Mouse (Mus musculus) cerebellum, adult 9-10 months (tissue): ENCODE data around the gene Ndufs6.

Source experiments
- DNase-seq: peaks from one replicate; pipeline ENCODE4 v3.0.0; 2022

Gene Ndufs6

DNA sequence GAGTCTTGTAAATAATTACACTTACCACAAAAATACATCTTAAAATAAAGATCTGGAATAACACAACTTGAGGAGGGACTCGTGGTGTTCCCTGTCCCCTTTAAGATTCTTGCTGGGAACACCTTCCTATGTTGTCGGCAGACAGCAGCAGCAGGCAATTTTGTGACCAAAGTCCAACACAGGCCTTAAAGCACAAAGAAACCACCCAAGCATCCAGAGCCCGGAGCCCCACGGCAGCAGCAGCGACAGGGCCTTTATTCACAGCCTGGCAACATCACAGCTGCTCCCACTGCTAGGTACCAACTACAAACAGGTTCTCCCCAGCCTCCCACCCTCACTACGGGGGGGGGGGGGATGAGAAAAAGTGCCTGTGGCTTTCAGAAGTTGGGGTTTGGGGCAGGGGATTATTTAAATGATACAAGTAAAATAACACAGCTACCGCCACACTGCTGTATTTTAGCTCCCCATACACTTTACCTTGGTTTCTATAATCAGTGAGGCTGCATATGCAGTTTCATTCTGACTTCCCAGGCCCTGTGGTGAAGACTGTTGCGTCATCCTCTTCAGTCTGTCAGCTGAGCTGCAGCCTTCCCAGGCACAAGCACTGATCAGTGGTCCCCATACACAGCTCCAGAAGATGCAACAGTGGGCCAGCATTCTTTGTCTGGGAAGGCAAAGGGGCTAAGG, 22.8 kb downstream of the Ndufs6 start:
- DNase-seq: no peak

DNA sequence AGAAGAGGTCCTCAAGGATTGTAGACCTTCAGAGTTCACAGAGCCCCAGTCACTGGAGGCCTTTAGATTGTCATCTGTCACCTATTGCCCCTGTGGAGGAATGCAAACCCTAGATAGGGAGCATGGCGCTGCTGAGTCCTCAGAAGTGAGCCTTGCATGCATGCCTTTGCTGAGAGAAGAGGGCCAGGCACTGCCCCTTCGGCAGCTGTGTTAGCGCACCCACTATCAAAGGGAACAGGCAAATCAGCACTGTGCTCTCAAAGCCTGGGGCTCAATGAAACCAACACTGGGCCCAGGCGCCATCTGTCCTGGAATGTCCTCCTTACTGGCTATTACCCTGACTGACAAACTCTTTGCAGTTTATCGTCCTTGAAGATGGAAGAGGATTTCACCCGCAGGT, 23.6 kb downstream of the Ndufs6 start:
- no peak for DNase-seq

DNA sequence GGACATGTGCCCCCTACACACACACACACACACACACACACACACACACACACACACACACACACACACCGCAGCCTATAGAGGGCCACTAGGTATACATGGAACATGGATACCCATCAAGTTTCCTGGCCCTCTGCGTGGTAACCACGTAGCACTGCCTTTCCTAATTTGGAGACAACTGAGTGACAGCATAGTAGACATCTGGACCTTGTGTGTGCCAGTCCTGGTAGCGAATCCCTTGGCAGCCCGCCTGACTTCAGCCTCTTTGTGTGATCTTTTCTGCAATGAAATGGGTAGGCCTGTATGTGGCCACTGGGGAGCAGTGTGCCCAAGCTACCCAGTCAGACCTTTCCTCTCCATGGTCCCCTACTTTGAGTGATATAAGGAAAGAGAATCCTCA, 29.0 kb downstream of the Ndufs6 start:
- DNase-seq: no peak

DNA sequence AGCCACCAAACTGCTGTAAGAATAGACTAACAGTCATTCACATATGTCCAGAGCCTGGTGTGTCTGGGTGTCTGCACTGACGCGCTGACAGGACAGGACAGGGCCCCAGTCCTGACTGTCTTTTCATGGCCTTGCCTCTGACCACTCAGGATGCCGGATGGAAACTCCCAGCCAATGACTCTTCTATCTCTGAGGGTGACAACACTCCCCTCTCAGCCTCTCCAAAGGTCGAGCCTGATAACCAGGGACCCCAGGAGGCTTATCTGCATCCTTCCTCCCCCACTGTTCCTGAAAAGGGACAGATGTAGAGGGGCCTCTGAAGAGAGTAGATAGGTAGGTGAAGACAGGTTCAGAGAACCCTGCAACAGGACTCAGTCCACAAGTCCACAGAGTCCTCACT, 29.6 kb downstream of the Ndufs6 start:
- no peak for DNase-seq

DNA sequence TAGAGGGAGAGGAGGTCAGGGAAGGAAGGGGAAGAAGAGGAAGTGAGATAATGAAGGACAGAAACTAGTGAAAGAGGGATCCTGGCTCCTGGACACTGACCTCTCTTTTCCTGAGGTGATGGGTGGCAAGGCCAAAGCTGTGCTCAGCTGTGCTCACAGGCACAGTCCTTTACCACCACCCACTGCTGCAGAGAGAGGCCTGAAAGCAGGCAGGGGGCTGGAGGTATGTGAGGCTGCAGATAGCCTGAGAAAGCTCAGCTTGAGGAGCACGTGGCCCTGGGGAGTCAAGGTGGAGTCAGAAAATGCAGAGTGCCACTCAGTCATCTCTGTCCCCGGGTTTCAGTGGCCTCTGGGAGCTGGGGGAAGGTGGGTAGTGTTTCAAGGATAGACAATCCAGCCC, 37.2 kb downstream of the Ndufs6 start:
- no peak for DNase-seq

DNA sequence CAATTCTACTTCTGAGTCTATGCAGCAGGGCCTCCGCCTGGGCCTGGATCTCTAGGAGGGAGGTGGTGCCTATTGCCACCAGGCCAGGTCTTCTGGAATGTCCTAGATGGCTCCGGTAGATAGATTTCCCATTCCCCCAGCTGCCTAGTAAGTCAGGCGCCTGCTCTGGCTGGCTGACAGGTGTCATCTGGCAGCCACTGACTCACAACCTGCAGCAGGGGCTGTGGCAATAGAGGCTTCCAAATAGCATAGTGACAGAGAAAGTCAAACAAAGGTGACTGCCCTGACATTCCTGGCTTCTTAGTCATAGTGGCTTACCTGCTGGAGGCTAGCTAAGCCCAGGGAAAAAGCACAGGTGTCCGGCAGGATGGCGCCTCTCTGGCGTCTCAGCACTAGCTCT, 38.1 kb downstream of the Ndufs6 start:
- no peak for DNase-seq

DNA sequence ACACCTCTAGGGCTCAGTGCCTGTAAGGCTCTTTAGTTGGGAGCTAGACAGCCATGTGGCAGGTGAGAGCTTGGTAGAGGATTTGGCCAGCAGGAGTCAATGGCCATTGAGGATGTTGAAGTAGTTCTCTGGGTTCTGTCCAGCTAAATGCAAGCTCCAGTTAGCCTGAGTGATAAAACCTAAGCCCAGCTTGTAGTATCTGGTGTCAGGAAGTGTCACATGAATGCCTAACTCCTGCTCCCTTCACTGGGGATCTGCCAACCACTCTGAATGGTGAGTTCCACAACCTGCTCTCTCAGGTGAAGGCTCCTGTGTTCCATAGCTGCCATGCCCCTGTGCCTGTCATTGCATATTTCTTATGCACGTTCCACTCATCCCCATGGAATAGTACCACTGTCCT, 44.8 kb downstream of the Ndufs6 start:
- no peak for DNase-seq

DNA sequence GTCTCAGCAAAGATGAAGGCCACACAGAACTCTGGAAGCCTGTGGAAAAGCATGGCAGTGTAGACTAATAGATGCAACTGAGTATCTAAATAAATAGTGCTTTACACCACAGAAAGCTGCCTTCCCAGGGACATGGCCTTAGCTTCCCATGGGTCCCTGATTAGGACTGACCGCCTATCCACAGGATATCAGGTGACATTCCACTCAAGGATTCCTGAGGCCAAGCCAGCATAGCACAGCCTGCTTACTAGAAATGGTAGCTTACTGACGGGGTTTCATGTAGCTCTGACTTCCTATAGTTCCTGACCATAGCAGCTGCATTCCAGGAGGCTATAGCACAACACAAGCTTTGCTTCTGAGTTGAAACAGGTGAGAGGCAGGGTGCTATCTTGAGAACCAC, 45.9 kb downstream of the Ndufs6 start:
- no peak for DNase-seq

DNA sequence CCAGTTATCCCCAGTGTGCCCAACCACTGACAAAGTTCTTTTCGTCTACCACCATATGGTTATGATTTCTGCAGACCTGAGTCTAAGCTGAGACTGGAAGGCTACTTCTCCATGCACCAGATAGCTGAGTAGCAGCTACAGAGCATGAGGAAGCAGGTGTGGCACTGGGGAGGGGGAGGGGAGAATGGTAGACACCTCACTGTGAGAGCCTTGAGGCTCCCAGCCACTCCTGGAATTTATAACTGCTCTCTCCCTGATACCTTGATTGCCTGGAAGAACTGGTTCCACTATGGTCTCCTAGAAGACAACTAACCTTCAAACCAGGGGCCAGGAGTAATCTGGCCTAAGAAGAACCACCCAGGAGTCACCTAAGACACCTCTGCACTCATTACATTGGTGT, 49.1 kb downstream of the Ndufs6 start:
- DNase-seq: no peak

DNA sequence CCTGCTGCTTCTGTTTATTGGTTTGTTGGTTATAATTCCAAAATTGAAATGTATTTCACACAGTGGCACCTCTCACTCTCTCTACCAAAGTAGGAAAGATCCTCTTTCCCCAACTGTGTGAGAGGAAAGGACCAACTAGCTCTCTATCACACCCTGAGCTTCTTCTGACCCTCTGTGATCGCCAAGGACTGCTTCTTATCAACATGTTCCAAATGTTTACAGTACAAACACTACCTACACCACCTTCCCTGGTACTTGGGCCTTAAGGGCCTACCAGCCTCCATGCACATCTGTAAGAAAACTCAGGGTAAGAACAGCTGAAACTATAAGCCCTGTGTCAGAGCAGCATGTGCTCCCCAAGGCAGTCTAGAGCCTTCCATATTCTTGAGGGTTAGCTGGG, 50.5 kb downstream of the Ndufs6 start:
- no peak for DNase-seq

DNA sequence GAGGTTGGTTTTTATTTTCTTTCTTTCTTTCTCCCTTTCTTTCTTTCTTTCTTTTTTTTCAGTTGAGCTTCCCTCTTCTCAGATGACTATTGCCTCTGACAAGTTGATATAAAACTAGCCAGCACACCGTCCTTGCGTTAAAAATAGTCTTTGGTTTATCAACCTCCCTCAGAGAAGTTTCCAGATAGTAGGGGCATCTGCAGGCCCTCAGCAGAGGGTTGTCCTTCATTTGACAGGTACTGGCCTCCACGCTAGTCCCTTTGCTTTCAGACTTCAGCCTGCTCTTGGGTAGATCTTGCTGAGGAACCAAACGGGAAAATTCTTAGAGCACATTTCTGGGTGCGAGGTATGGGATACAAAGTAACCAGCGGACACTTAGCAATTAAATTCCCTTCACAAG, 51.0 kb downstream of the Ndufs6 start:
- DNase-seq: no peak

DNA sequence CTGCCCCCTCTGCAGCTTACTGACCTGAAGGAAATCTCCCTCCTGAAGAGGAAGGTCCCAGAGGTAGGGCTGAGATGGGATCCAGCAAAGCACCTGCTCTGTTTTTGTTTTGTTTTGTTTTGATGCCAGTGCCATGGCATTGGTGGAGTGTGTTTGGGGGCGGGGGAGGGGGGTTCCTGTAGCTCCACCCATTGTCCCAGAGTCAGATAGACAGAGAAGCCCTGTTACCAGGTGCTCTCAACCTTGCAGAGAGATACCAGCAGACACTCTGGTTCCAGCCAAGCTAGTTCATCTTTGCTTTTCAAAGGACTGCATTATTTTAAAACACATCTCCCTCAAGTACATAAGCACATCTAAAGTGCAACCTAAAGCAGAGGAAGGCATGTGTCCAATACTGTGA, 54.8 kb downstream of the Ndufs6 start:
- DNase-seq: no peak

DNA sequence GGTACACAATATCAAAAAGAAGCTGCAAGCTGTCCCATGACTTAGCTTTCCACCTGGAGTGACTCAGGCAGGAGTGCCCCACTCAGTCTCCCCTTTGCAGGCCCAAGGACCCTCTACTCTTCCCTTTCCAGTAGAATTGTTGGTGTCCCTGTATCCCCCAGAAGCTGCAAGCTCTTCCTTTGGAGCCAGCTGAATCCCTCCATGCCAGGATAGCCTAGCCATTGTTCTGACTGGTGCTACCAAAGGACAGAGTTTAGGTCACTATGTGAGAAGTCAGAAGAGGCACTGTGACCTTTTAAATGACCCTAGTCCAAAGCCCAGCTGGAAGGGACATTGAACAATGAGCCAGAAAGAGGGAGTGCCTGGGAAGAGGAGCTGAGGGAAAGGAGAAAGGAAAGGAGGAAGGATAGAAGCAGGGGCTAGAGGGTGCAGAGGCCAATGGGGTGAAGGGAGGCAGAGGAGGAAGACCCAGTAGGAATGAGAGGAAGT, 55.5 kb downstream of the Ndufs6 start:
- no peak for DNase-seq

DNA sequence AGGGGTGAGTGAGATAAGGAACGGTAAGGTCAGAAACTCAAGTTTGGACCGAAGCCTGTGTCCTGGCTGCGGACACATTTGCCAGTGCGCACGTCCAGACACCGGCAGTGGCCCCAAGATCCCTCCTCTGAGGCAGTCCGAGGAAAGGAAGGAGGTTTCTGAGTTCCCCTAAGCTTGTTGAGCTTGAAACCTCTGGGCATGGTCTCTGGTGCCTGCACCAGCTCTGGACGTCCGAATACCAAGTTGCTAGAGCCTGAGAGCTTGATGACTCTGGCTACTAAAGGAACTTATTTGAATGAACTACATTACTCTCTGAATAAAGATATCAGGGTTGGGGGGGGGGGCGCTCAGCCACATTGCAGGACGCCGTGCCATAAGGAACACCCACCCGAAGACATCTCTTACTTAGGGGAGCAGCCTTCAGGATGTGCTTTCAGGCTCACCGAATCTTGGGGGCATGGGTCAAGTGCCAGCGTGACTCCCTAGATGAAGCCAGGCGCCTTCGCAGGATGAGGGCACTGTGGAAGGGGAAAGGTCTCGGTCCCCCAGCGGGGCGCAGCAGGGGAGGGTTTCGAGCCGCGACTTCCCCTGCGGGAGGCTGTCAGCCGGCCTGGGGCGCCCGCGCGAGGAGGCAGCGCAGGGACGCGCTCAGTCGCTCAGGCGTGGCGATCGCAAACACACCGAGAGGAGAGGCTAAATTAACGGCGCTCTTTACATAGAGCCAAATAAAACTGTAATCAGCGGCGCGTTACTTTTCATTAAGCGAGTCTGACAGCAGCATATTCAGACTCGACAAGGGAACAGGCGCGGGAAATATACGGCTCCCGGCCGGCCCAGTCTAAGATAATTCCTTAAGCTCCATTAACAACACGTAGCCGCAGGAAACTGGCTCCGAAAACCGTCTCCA, 56.8 kb downstream of the Ndufs6 start:
- DNase-seq: no peak

DNA sequence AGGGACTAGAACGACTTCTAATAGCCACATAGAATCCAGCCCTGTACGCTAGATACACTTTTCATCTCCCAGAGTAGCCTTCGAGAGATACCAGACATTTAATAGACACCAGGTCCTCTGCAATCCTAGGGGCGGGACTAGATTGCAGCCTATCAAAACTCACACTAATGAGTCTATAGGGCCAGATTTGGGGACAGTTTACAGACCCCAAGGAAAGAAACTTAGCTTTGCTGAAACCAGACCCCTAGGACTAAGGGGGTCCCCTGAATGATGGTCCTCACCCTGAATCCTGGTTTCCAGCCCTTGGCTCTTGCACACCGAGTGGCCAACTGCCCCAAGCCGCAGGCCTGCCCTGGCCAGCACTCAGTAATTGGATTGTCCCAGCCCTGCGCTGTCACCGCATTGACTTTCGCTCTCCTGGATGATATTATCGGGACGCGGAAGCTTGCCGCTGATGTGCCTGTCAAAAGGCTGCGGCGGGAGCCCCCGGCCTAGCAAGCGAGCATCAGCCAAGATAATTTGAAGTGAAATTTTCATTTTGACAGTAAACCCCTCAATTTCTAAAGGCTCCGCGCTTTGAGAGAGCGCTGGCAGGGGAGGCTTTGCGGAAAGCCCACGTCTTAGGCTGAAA, 57.8 kb downstream of the Ndufs6 start:
- no peak for DNase-seq

DNA sequence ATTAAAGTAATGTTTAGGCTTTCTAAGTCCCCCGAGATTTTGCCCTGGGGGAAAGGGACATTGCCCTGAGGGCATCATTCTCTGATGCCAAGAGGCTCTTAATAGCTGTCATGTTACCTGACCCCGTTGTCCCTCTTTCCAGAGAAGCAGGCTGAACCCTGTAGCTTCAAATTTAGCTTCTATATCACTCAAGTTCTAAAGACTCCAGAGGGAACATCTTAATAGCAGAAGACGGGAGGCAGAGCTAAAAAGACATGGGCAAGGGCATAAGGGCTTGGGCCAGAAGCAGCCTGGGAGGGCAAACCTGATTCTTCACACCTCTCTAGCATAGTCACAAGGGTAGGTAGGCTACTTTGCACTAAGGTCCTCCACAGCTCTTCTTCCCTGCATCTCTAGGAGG, 58.5 kb downstream of the Ndufs6 start:
- DNase-seq: no peak
